Mouse (Mus musculus) C2C12 (cell line): ENCODE data around the gene Tlcd1. TPM values are rescaled to one million over a fixed set of nuclear protein-coding genes. Genes with fewer than 3 reads are reported as not detected.

Experiments used
- H3K27me3 ChIP-seq: one replicate; pipeline ENCODE4 v1.6.1; 2011; ENCODE audit not compliant: control insufficient read depth, insufficient read depth, insufficient read length
- H3K36me3 ChIP-seq: one replicate; pipeline ENCODE4 v1.6.1; 2011; ENCODE audit not compliant: control insufficient read depth, insufficient read depth
- H3K4me3 ChIP-seq: one replicate; pipeline ENCODE4 v1.5.1; 2011; ENCODE audit warnings: mild to moderate bottlenecking, control low read depth; ENCODE audit not compliant: poor library complexity, insufficient read depth, severe bottlenecking
- H3K79me2 ChIP-seq: one replicate; pipeline ENCODE4 v1.6.1; 2011; ENCODE audit not compliant: control insufficient read depth, insufficient read depth
- H3K79me3 ChIP-seq: one replicate; pipeline ENCODE4 v1.6.1; 2011; ENCODE audit warnings: low read depth, control low read depth
- H3ac ChIP-seq: one replicate; pipeline ENCODE3; 2011; ENCODE audit warnings: low read depth; ENCODE audit not compliant: control insufficient read depth, insufficient read length
- CEBPB ChIP-seq: IDR thresholded peaks from one replicate; pipeline ENCODE4 v1.6.1; 2011; ENCODE audit warnings: low read depth, mild to moderate bottlenecking, control low read depth, moderate library complexity
- CTCF ChIP-seq: IDR thresholded peaks from one replicate; pipeline ENCODE4 v1.5.1; 2011; ENCODE audit not compliant: control insufficient read depth, insufficient read depth, insufficient read length
- FOSL1 ChIP-seq: IDR thresholded peaks from one replicate; pipeline ENCODE4 v1.8.0; 2011; ENCODE audit warnings: mild to moderate bottlenecking, low read length; ENCODE audit not compliant: poor library complexity, insufficient read depth, severe bottlenecking
- MAX ChIP-seq: IDR thresholded peaks from one replicate; pipeline ENCODE4 v1.6.1; 2011; ENCODE audit warnings: mild to moderate bottlenecking, control low read depth
- MYOD1 ChIP-seq: IDR thresholded peaks from one replicate; pipeline ENCODE4 v1.6.1; 2011; ENCODE audit warnings: low read depth; ENCODE audit not compliant: control insufficient read depth, insufficient read length
- MYOG ChIP-seq: IDR thresholded peaks from one replicate; pipeline ENCODE4 v1.6.1; 2011; ENCODE audit not compliant: control insufficient read depth, insufficient read length; ENCODE audit errors: extremely low read depth
- USF1 ChIP-seq: IDR thresholded peaks from one replicate; pipeline ENCODE4 v1.6.1; 2011; ENCODE audit warnings: low read depth, mild to moderate bottlenecking, control low read depth, moderate library complexity
- polyA plus RNA-seq: library from polyadenylated mRNA; unstranded; fragments of >200 nt; fragmentation: generic; extraction: Trizol; gene quantifications from one replicate; pipeline ENCODE4 v1.2.1, GENCODE M21; 2012; ENCODE audit warnings: missing spikeins

Tlcd1 gene
- polyA plus RNA-seq, 1 experiment, result 15.9 TPM

DNA sequence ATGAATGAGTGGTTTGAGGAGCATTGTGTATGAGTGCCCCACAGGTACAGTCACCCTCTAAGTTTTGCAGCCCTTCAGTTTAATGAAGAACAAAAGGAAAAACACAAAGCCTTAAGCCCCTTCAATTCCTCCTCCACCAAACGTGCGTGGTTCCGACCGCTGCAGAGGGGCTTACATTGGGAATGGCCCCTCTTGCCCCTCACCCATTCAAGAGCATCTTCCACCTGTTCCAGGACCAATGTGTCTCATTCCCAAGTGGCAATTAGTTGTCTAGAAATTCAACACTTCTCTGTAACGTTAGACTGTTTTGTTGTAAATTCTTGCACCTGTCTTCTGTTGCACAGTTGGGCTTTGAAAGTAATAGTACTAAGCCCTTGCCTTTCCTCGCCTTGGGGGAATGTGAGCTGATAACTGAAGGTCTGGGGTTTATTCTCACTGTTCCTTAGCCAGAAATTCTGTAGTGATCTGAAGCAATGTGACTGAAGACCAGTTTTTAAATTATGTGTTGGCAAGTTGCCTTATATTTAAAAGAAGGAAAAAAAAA lies 20.3 kb upstream of the Tlcd1 start:
- peaks cover 11% of the 10 kb centered on the region for H3K79me3 ChIP-seq
- H3K27me3 ChIP-seq, result no peaks in the 10 kb centered on the region
- no peak overlapping the region for H3K4me3 ChIP-seq
- H3K79me2 ChIP-seq, result peaks cover 28% of the 10 kb centered on the region
- no peak for TF ChIP-seq MAX
- TF ChIP-seq MYOG, result no peak
- TF ChIP-seq USF1, result no peak
- no peak overlapping the region for H3ac ChIP-seq
- H3K36me3 ChIP-seq, result peaks cover 92% of the 10 kb centered on the region

- TF ChIP-seq FOSL1 (no peak), MAX (peak; percentile 31), CTCF (peak; percentile 85)
- peaks cover 38% of the 10 kb centered on the region for H3K79me3 ChIP-seq
- no peaks in the 10 kb centered on the region for H3K27me3 ChIP-seq
- no peak overlapping the region for H3K4me3 ChIP-seq
- H3K79me2 ChIP-seq, result peaks cover 56% of the 10 kb centered on the region
- peaks cover 88% of the 10 kb centered on the region for H3K36me3 ChIP-seq
- H3ac ChIP-seq, result no peak overlapping the region
Measured at GRCm38 (mm10) chr11:78159096-78159495, 17.4 kb upstream of the Tlcd1 start.

DNA sequence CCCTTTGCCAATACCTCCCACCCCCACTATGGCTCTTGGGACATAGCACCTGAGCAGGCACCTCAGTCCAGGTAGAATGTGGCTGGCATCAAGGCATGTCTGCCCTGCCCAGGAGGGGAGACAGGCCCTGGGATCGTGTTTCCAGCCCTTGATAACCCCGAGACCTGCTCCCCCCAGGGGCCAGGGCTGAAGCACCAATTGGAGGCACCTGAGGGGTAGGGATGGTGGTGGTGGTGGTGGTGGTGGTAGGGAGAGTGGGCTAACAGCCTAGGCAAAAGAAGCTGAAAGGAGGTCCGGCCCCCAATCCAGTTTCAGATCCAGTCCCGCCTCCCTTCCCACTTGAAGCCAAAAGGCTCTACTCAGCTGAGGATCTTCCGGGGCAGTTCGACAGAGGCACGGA lies 17.0 kb upstream of the Tlcd1 start:
- no peak overlapping the region for H3ac ChIP-seq
- H3K36me3 ChIP-seq, result peaks cover 84% of the 10 kb centered on the region
- no peaks in the 10 kb centered on the region for H3K27me3 ChIP-seq
- peaks cover 43% of the 10 kb centered on the region for H3K79me3 ChIP-seq
- TF ChIP-seq MYOD1 (no peak), MYOG (no peak), FOSL1 (no peak), CEBPB (no peak), USF1 (no peak), CTCF (no peak), MAX (no peak)
- peaks cover 61% of the 10 kb centered on the region for H3K79me2 ChIP-seq
- no peak overlapping the region for H3K4me3 ChIP-seq

DNA sequence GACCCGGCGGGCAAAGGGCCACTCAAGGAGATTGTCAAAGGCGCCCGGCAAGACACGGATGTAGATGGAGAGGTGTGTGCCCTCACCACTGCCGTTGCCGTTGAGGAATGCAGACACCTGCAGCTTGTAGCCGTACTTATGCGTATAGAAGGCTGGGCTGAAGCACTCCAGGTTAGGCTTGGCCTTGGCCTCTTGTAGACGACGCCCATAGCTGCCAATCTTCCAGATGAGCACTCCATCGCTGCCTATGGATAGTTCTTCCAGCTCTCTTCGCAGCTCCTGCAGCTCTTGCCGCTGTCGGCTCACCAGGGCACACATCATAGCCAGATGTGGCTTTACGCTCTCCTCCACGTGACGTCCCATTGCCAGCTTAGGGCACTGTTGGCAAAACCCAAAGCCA lies 16.3 kb upstream of the Tlcd1 start:
- Histone ChIP-seq H3K36me3 (peaks cover 80% of the 10 kb centered on the region), H3K27me3 (no peaks in the 10 kb centered on the region), H3K79me2 (peaks cover 67% of the 10 kb centered on the region), H3K4me3 (no peak overlapping the region), H3K79me3 (peaks cover 49% of the 10 kb centered on the region), H3ac (no peak overlapping the region)
- TF ChIP-seq CTCF, result no peak
- no peak for TF ChIP-seq MAX
- no peak for TF ChIP-seq FOSL1
- no peak for TF ChIP-seq USF1
- TF ChIP-seq CEBPB, result no peak
- TF ChIP-seq MYOG, result no peak
- no peak for TF ChIP-seq MYOD1

GRCm38 (mm10) chr11:78160675-78161074 lies 15.8 kb upstream of the Tlcd1 start:
- H3K79me2 ChIP-seq, result peaks cover 69% of the 10 kb centered on the region
- no peaks in the 10 kb centered on the region for H3K27me3 ChIP-seq
- no peak overlapping the region for H3K4me3 ChIP-seq
- no peak overlapping the region for H3ac ChIP-seq
- H3K79me3 ChIP-seq, result peaks cover 49% of the 10 kb centered on the region
- peaks cover 75% of the 10 kb centered on the region for H3K36me3 ChIP-seq
- no peak for TF ChIP-seq CTCF

DNA sequence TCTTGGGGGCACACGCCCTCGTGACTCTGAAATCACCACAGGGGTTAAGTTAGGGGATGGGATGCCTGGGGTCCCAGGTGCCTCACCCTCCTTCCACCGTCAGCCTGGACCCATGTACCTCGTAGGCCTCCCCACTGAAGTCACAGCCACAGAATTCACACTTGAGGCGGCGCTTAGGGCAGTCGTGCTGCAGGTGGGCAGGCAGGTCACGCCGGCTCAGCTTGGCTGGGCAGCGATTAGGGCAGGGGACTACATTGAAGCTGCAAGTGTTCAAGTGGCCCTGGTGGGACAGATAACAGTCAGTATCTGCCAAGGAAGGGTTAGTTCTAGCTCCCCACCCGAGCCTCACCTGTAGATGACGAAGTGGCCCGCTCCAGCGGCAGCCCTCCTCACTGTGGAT lies 15.3 kb upstream of the Tlcd1 start:
- TF ChIP-seq MYOD1 (no peak), CEBPB (no peak), CTCF (no peak), FOSL1 (no peak), USF1 (no peak), MYOG (no peak)
- Histone ChIP-seq H3K36me3 (peaks cover 70% of the 10 kb centered on the region), H3K4me3 (no peak overlapping the region), H3K79me2 (peaks cover 69% of the 10 kb centered on the region), H3ac (no peak overlapping the region), H3K79me3 (peaks cover 49% of the 10 kb centered on the region), H3K27me3 (no peaks in the 10 kb centered on the region)
